ENCODE assay signal across 13 mouse cellular contexts in genomic region chr12:73160341-73160740, GRCm38 (mm10). TPM values are rescaled to one million over a fixed set of nuclear protein-coding genes. Genes with fewer than 3 reads are reported as not detected.
A peak's percentile ranks its signal among the peaks of the same experiment; 100 is the strongest.
DNase-seq lines count a peak whose midpoint lies in the region; ATAC-seq and TF ChIP-seq lines count a peak whose summit lies in the region.
"Had no signal": no experiment of that assay in that cellular context is flagged by ENCODE, and none has a peak within 500 bp of the region (broad histone marks: within the 10 kb centered on the region; RNA-seq: fewer than 3 reads in every experiment).

No protein-coding gene starts in this region.

- no peak overlapping the region for H3ac ChIP-seq in C2C12 (ENCODE audit: control insufficient read depth, insufficient read length, low read depth)

- H3K4me3 ChIP-seq in forebrain, postnatal 0 days (ENCODE audit: low read depth, low read length), result no peak overlapping the region
- no peak overlapping the region for H3K4me3 ChIP-seq in forebrain, embryonic 16.5 days (replicated peaks; ENCODE audit: low read length)
- H3K4me3 ChIP-seq in C2C12 (ENCODE audit: insufficient read depth, poor library complexity, severe bottlenecking), result no peak overlapping the region
- H3K4me3 ChIP-seq in heart, embryonic 14.5 days (ENCODE audit: control insufficient read depth in 1 of 2, insufficient read depth in 1 of 2, low read depth in 1 of 2, low read length in 2 of 2), result no peak overlapping the region
- H3K4me3 ChIP-seq: forebrain, embryonic 13.5 days; hindbrain, embryonic 10.5 days; limb, embryonic 15.5 days had no signal

- peaks cover 53% of the 10 kb centered on the region for H3K79me3 ChIP-seq in C2C12 (ENCODE audit: low read depth)

- no peak for ATAC-seq in forebrain, postnatal 0 days
- no peak for ATAC-seq in forebrain, embryonic 16.5 days
- ATAC-seq in heart, embryonic 14.5 days (ENCODE audit: insufficient number of reproducible peaks, insufficient read depth, low FRiP score, low read depth), result 0 out of 2 replicates have a peak, but pooled peaks have one; percentile 39
- no peak for ATAC-seq in activated CD4-positive, CD25-positive, alpha-beta regulatory T cell, adult 4 months
- no peak for ATAC-seq in erythroid progenitor cell, adult 5-6 weeks (replicated peaks; ENCODE audit: low FRiP score, poor library complexity, severe bottlenecking)
- ATAC-seq: forebrain, embryonic 13.5 days had no signal

- H3K9ac ChIP-seq in forebrain, postnatal 0 days, result no peak overlapping the region
- H3K9ac ChIP-seq in forebrain, embryonic 16.5 days (replicated peaks; ENCODE audit: low read depth, low read length), result no peak overlapping the region
- no peak overlapping the region for H3K9ac ChIP-seq in heart, embryonic 14.5 days (ENCODE audit: low read length)
- H3K9ac ChIP-seq: forebrain, embryonic 13.5 days; limb, embryonic 15.5 days had no signal

- peaks cover 84% of the 10 kb centered on the region for H3K79me2 ChIP-seq in C2C12 (ENCODE audit: control insufficient read depth, insufficient read depth)

- H3K27ac ChIP-seq in forebrain, postnatal 0 days (ENCODE audit: low read depth, low read length), result no peak overlapping the region
- no peak overlapping the region for H3K27ac ChIP-seq in forebrain, embryonic 16.5 days (ENCODE audit: low read length)
- peak overlapping the region; percentile 23 to 36; a peak in 1 of 4 replicates for H3K27ac ChIP-seq in heart, embryonic 14.5 days (replicated peaks in 1 of 2; ENCODE audit: control insufficient read depth in 1 of 2, insufficient read depth in 1 of 2, low read depth in 2 of 2, low read length in 2 of 2)
- H3K27ac ChIP-seq: forebrain, embryonic 13.5 days; hindbrain, embryonic 10.5 days; limb, embryonic 15.5 days had no signal

- no peak for TF ChIP-seq CTCF in forebrain, postnatal 0 days (IDR thresholded peaks at IDR 0.05; ENCODE audit: low read depth)
- no peak for TF ChIP-seq CTCF in C2C12 (IDR thresholded peaks at IDR 0.05; ENCODE audit: control insufficient read depth, insufficient read depth, insufficient read length)

- H3K27me3 ChIP-seq in forebrain, postnatal 0 days (ENCODE audit: insufficient read depth, low read length), result no peaks in the 10 kb centered on the region
- H3K27me3 ChIP-seq in forebrain, embryonic 16.5 days (replicated peaks; ENCODE audit: control insufficient read depth, insufficient read depth, low read length), result no peaks in the 10 kb centered on the region
- H3K27me3 ChIP-seq in C2C12 (ENCODE audit: control insufficient read depth, insufficient read depth, insufficient read length), result no peaks in the 10 kb centered on the region
- no peaks in the 10 kb centered on the region for H3K27me3 ChIP-seq in heart, embryonic 14.5 days (ENCODE audit: control insufficient read depth, insufficient read depth, low read length)
- H3K27me3 ChIP-seq: forebrain, embryonic 13.5 days; limb, embryonic 15.5 days had no signal

- no peaks in the 10 kb centered on the region for H3K36me3 ChIP-seq in forebrain, postnatal 0 days (ENCODE audit: insufficient read depth)
- H3K36me3 ChIP-seq in forebrain, embryonic 16.5 days (ENCODE audit: control insufficient read depth, insufficient read depth), result no peaks in the 10 kb centered on the region
- no peaks in the 10 kb centered on the region for H3K36me3 ChIP-seq in C2C12 (ENCODE audit: control insufficient read depth, insufficient read depth)
- H3K36me3 ChIP-seq in heart, embryonic 14.5 days (ENCODE audit: control insufficient read depth, insufficient read depth, low read length), result no peaks in the 10 kb centered on the region
- H3K36me3 ChIP-seq: limb, embryonic 15.5 days had no signal

- peak; percentile 10 for DNase-seq in forebrain, postnatal 0 days
- peak; percentile 67 for DNase-seq in lung, postnatal 10 days
- DNase-seq in embryo, embryonic 10.5 days (ENCODE audit: low spot score), result no peak
- DNase-seq: layer of hippocampus, postnatal 36 days; thymus, postnatal 14 days had no signal

- H3K4me1 ChIP-seq in forebrain, postnatal 0 days (ENCODE audit: insufficient read depth), result no peaks in the 10 kb centered on the region
- H3K4me1 ChIP-seq in forebrain, embryonic 16.5 days (replicated peaks; ENCODE audit: control insufficient read depth, insufficient read depth, low read length), result no peaks in the 10 kb centered on the region
- H3K4me1 ChIP-seq in heart, embryonic 14.5 days (ENCODE audit: control insufficient read depth in 2 of 2, insufficient read depth in 2 of 2, low read length in 2 of 2), result peaks cover 4 to 14% of the 10 kb centered on the region in 2 experiments

- no peaks in the 10 kb centered on the region for H3K9me3 ChIP-seq in forebrain, postnatal 0 days (ENCODE audit: low read length)
- H3K9me3 ChIP-seq in forebrain, embryonic 16.5 days (ENCODE audit: control insufficient read depth, low read length), result no peaks in the 10 kb centered on the region
- no peaks in the 10 kb centered on the region for H3K9me3 ChIP-seq in heart, embryonic 14.5 days (ENCODE audit: control insufficient read depth, low read length)
- H3K9me3 ChIP-seq: forebrain, embryonic 13.5 days; limb, embryonic 15.5 days had no signal

- no peak overlapping the region for H3K4me2 ChIP-seq in forebrain, postnatal 0 days (ENCODE audit: low read depth)
- H3K4me2 ChIP-seq in forebrain, embryonic 16.5 days (ENCODE audit: low read length), result no peak overlapping the region
- 0 out of 2 replicates have a peak overlapping the region, but pooled peaks have one; percentile 3 for H3K4me2 ChIP-seq in heart, embryonic 14.5 days (ENCODE audit: low read length)
- H3K4me2 ChIP-seq: forebrain, embryonic 13.5 days; limb, embryonic 15.5 days had no signal

- 24% methylated on average over 4 of the region's 4 CpGs for WGBS in forebrain, postnatal 0 days
- 40% methylated on average over 4 of the region's 4 CpGs for WGBS in forebrain, embryonic 16.5 days
- WGBS in heart, embryonic 14.5 days, result 13% methylated on average over 4 of the region's 4 CpGs

TF ChIP-seq in C2C12, 6 proteins besides CTCF, POLR2A, EP300 and RAD21:
- TF ChIP-seq MYOD1 (IDR thresholded peaks at IDR 0.05; ENCODE audit: control insufficient read depth, insufficient read length, low read depth) (peak; percentile 81), MAX (IDR thresholded peaks at IDR 0.05) (no peak)

RNA-seq across cellular contexts. Expression of gene Mnat1, which starts 36.8 kb away (rescaled TPM):
- 14.8 and 16.1 TPM in 2 replicates for total RNA-seq in forebrain, postnatal 0 days (2014; rRNA removed)
- polyA plus RNA-seq in forebrain, postnatal 0 days (2015; fragmentation: Nextera tagmentation; extraction: Ambion mirVana), result 16.3 and 18.6 TPM in 2 replicates
- polyA plus RNA-seq in forebrain, embryonic 16.5 days (2015; fragmentation: Nextera tagmentation; extraction: Ambion mirVana), result 14.5 and 17.3 TPM in 2 replicates
- 30.9 TPM for polyA plus RNA-seq in C2C12 (2012; fragmentation: generic; extraction: Trizol)
- 28.2 and 28.8 TPM in 2 replicates for polyA plus RNA-seq in heart, embryonic 14.5 days (2014; fragmentation: Nextera tagmentation; extraction: Ambion mirVana)
- polyA plus RNA-seq in activated CD4-positive, CD25-positive, alpha-beta regulatory T cell, adult 4 months (2017; shearing (Covaris generic)), result 10 to 100 TPM; 30.1 to 33.1 TPM
- 5.0 TPM in 2 replicates for total RNA-seq in erythroid progenitor cell, adult 5-6 weeks (2015; ENCODE audit: low replicate concordance)
- total RNA-seq in erythroid progenitor cell, adult 5-6 weeks (2017; ENCODE audit: low replicate concordance), result 1.4 and 5.0 TPM in 2 replicates

RNA-seq across cellular contexts. Expression of gene Six4, which starts 47.1 kb away (rescaled TPM):
- 0.31 and 0.43 TPM in 2 replicates for total RNA-seq in forebrain, postnatal 0 days (2014; rRNA removed)
- polyA plus RNA-seq in forebrain, postnatal 0 days (2015; fragmentation: Nextera tagmentation; extraction: Ambion mirVana), result 0.09 and 0.13 TPM in 2 replicates
- polyA plus RNA-seq in forebrain, embryonic 16.5 days (2015; fragmentation: Nextera tagmentation; extraction: Ambion mirVana), result 0.38 and 0.55 TPM in 2 replicates
- polyA plus RNA-seq in C2C12 (2012; fragmentation: generic; extraction: Trizol), result 5.4 TPM
- 1.2 and 1.4 TPM in 2 replicates for polyA plus RNA-seq in heart, embryonic 14.5 days (2014; fragmentation: Nextera tagmentation; extraction: Ambion mirVana)
- under 1 TPM in 1 of 2 experiments, not detected in 1; 0.34 TPM for polyA plus RNA-seq in activated CD4-positive, CD25-positive, alpha-beta regulatory T cell, adult 4 months (2017; shearing (Covaris generic))
- not detected in 2 replicates for total RNA-seq in erythroid progenitor cell, adult 5-6 weeks (2015; ENCODE audit: low replicate concordance)
- not detected in 2 replicates for total RNA-seq in erythroid progenitor cell, adult 5-6 weeks (2017; ENCODE audit: low replicate concordance)

Comparison
In these comparisons a context has a peak if more than half of its experiments do, and no peak if none do; other contexts are left out.
1. H3K27ac ChIP-seq: peak in heart, embryonic 14.5 days (2 of 2); none in forebrain, postnatal 0 days (single experiment) and forebrain, embryonic 16.5 days (single experiment).